Mouse (Mus musculus) ovary, adult 2 months (tissue): ENCODE measurements around the gene Vmn2r55. TPM values are rescaled to one million over a fixed set of nuclear protein-coding genes. Genes with fewer than 3 reads are reported as not detected.

ENCODE experiments used
- polyA plus RNA-seq: library from polyadenylated mRNA; depleted of rRNA; stranded (reverse); fragments of >200 nt; gene quantifications from 2 replicates; pipeline ENCODE4 v1.2.3, GENCODE M21; 2012; rRNA removed

Gene Vmn2r55
- polyA plus RNA-seq, result not detected in 2 replicates

DNA sequence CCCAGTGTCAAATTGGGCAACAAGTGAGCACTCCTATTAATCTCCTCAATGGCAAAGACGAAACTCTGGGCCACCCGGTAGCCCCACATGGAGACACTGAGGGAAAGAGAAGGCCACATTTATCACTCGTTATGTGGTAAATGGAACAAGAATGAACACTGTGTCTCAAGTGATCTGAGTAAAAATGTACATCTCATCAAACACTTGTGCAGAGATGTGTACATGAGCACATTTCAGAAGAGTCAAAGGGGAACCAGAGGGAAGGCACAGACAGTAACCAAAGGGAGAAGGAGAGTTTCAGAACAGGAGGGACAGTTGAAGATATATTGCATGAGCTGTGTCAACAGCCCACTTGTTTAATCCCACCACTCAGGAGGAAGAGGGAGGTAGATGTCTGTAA lies at the start of gene Vmn2r55:
Vmn2r55 (minus strand) TSS at position 101 of the 400 bp plus-strand sequence.

DNA sequence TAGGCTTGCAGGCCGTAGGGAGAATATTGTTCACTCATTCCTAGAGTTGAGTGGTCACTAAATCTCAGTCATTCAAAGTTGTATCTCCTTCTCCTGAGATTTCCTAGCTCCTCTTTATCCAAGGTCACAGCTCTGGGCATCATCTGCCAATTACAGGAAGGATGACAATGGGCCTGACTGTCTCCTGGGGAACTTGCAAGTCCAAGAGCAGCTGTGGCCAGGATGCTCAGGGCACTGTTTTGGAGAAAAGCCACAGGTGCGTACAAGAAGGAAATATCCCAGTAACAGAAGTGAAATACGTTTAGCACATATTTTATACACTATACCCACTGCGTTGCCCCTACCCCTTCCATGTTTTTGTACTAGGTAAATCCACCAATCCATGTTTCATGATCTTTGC lies 44.6 kb downstream of the Vmn2r55 start, which contains the start of gene Vmn2r54:
Vmn2r54 (minus strand) TSS at position 101 of the 400 bp plus-strand sequence.

DNA sequence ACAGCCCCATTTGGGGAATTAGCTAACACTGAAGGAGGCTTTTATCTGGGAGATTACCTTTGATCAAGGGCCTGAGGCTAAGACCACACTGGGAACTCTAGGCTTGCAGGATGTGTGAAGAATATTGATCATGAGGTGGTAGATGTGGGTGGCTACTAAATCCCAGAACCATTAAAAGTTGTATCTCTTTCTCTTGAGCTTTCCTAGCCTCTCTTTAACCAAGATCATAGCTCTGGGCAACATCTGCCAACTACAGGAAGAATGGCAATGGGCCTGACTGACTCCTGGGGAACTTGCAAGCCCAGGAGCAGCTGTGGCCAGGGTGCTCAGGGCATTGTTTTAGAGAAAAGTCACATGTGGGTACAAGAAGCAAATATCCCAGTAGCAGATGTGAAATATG lies 76.1 kb downstream of the Vmn2r55 start, which contains the start of gene Vmn2r53:
Vmn2r53 (minus strand) TSS at position 101 of the 400 bp plus-strand sequence.

Other genes with a start within 250 kb of the Vmn2r55 start
- gene Zfp606, start 206.7 kb downstream of the Vmn2r55 start, polyA plus RNA-seq, result 5.5 and 6.0 TPM in 2 replicates
- not detected in 2 replicates for gene 2900092C05Rik, start 172.5 kb downstream of the Vmn2r55 start, polyA plus RNA-seq
- not detected in 2 replicates for gene Vmn2r53, start 76.2 kb downstream of the Vmn2r55 start, polyA plus RNA-seq
- not detected in 2 replicates for gene Vmn2r54, start 44.7 kb downstream of the Vmn2r55 start, polyA plus RNA-seq
- not detected in 2 replicates for gene Vmn2r56, start 50.0 kb upstream of the Vmn2r55 start, polyA plus RNA-seq
- gene Zscan18, start 118.6 kb upstream of the Vmn2r55 start, polyA plus RNA-seq, result 3.9 and 4.8 TPM in 2 replicates
- 0.62 and 1.2 TPM in 2 replicates for gene Zfp329, start 133.9 kb upstream of the Vmn2r55 start, polyA plus RNA-seq
- gene Zfp110, start 149.8 kb upstream of the Vmn2r55 start, polyA plus RNA-seq, result 4.6 and 11.1 TPM in 2 replicates
- 1.4 and 1.5 TPM in 2 replicates for gene Zfp128, start 196.2 kb upstream of the Vmn2r55 start, polyA plus RNA-seq
- gene Zscan22, start 212.8 kb upstream of the Vmn2r55 start, polyA plus RNA-seq, result 15.0 and 21.0 TPM in 2 replicates
- gene Rps5, start 237.3 kb upstream of the Vmn2r55 start, polyA plus RNA-seq, result 4,303 and 5,955 TPM in 2 replicates
- 1.1 and 1.4 TPM in 2 replicates for gene Rnf225, start 242.4 kb upstream of the Vmn2r55 start, polyA plus RNA-seq